Mouse (Mus musculus) lung, adult 2 months (tissue): Measurements from ENCODE around the gene Chst14.

Experiments used
- CTCF ChIP-seq: fragments of 200-500 bp; IDR thresholded peaks from 2 replicates; pipeline ENCODE4 v1.5.1; 2011; ENCODE audit warnings: mild to moderate bottlenecking, low read length, control low read depth; ENCODE audit not compliant: insufficient read depth
- POLR2A ChIP-seq: fragments of 200-500 bp; IDR thresholded peaks from 2 replicates; pipeline ENCODE4 v1.6.1; 2011; ENCODE audit warnings: low read depth, mild to moderate bottlenecking, control low read depth, low read length, borderline replicate concordance; ENCODE audit errors: extremely low read depth

GRCm38 (mm10) chr2:118948818-118949217 is 22.5 kb downstream of the Chst14 start:
- TF ChIP-seq CTCF (no peak), POLR2A (no peak)
